Mouse (Mus musculus) thymus, adult 2 months (tissue): ENCODE results near the gene Cacna2d3.

ENCODE experiments used
- CTCF ChIP-seq: fragments of 200-500 bp; IDR thresholded peaks from 2 replicates; pipeline ENCODE4 v1.5.1; 2012; ENCODE audit warnings: mild to moderate bottlenecking, control low read depth, low read length, moderate library complexity, borderline replicate concordance; ENCODE audit not compliant: control insufficient read depth, poor library complexity, insufficient read depth; ENCODE audit errors: extremely low read depth
- POLR2A ChIP-seq: fragments of 200-500 bp; IDR thresholded peaks from 2 replicates; pipeline ENCODE4 v1.6.1; 2012; ENCODE audit warnings: mild to moderate bottlenecking, low read length, control low read depth, moderate library complexity; ENCODE audit not compliant: control insufficient read depth, poor library complexity, insufficient read depth; ENCODE audit errors: extremely low read depth

DNA sequence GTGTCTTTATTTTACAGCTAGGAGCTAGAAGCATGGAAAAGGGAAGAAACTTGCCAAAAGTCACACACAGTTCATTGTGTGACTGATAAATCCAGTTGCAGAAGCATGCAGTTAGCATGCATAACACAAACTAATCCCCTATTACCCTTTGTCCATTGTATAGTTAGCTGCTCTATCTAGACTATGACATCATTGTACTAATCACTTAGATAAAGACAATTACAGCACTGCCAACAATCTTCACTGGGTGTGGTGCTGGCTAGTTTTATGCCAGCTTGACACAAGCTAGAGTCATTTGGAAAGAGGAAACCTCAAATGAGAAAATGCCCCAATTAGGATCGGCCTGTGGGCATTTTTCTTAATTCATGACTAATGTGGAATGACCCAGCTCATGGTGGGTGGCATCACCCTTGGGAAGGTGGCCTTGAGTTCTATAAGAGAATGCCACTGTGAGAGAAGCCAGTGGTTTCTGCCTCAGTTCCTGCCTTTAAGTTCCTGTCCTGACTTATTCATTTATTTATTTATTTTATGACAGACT, 689.7 kb downstream of the Cacna2d3 start:
- TF ChIP-seq POLR2A, result no peak
- no peak for TF ChIP-seq CTCF
